Mouse (Mus musculus): Measurements from ENCODE around the gene Fxyd4. TPM values are rescaled to one million over a fixed set of nuclear protein-coding genes. Genes with fewer than 3 reads are reported as not detected.

Fxyd4 gene
- polyA plus RNA-seq, 1 experiment from 2014 or later: 3.5 TPM

DNA sequence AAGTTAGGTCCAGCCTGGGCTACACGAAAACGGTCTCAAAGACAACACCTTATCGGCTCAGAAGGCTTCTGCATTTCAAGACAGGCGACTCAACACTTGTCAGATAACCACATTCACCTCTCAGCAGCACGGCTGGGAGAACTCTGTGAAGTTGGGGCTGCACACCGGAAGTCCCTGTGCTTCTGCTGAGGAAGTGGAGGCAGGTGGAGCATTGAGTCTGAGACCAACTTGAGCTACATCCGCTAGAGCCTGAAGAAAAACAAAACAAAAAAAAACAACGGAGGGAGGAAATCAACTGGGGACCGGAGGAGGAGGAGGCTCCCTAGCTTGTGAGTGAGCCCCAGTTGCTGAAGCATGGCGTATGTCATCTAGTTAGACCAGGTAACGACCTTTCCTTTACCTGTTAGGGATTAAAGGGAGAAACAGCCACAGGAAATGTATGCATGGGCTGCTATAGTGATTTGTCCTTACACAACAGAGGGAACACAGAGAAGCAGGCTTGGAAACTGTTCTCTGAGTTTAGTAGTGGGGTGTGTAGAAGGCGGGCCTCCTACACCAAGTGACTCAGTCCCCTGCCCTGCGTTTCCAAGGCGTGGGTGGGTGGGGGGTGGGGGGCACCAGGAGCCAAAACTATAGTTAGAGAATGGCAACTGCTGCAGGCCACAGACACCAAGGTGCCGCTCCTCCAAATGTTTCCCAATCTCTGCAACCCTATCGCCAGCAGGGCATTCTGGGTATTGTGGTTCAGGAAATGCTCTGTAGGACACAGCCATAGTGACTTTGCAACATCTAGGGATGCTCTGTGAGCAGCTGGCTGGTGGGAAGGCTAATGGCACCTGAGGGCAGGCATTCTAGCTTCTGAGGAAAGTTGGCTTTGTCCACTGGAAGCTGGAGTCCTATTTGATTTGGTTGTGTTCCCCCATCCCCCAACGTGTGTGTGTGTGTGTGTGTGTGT, 37.1 kb downstream of the Fxyd4 start, which contains the start of gene Hnrnpf:
Gene Hnrnpf (plus strand): TSS at position 199 of the 955 bp plus-strand sequence.
- no peaks in the 10 kb centered on the region for H3K9me3 ChIP-seq
- H3K9ac ChIP-seq: no peak within 1 kb of the TSS
- ATAC-seq (ENCODE audit: low FRiP score): no peak
- H3K36me3 ChIP-seq: no peaks in the 10 kb centered on the region
- no peak within 1 kb of the TSS for H3K27ac ChIP-seq
- peaks cover 3% of the 10 kb centered on the region; the same call in 1 of the 2 replicates for H3K4me1 ChIP-seq (replicated peaks)
- H3K4me2 ChIP-seq: no peak within 1 kb of the TSS
- H3K27me3 ChIP-seq: no peaks in the 10 kb centered on the region
- no peak within 1 kb of the TSS for H3K4me3 ChIP-seq
- WGBS: 84% methylated on average over 17 of the region's 17 CpGs

DNA sequence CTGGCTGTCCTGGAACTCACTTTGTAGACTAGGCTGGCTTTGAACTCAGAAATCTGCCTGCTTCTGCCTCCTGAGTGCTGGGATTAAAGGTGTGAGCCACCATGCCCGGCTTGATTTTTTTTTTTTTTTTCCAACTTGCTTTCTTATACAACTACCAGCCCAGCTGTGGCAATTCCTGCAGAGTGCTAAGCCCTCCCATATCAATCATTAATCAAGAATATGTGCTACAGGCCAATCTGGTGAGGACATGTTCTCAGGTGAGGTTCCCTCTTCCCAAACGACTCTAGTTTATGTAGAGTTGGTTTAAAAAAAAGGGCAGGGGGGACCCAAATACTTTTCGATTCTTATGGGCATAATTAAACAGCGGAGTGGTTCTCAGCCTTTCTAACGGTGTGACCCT, 39.7 kb downstream of the Fxyd4 start:
- H3K9ac ChIP-seq: no peak overlapping the region
- 88% methylated on average over 5 of the region's 5 CpGs for WGBS
- no peaks in the 10 kb centered on the region for H3K27me3 ChIP-seq
- H3K4me2 ChIP-seq: no peak overlapping the region
- H3K9me3 ChIP-seq: no peaks in the 10 kb centered on the region
- no peaks in the 10 kb centered on the region for H3K36me3 ChIP-seq
- H3K4me3 ChIP-seq: no peak overlapping the region
- no peak overlapping the region for H3K27ac ChIP-seq
- ATAC-seq (ENCODE audit: low FRiP score): no peak
- no peaks in the 10 kb centered on the region for H3K4me1 ChIP-seq (replicated peaks)

- 97% methylated on average over 2 of the region's 2 CpGs for WGBS
- H3K9ac ChIP-seq: no peak overlapping the region
Observed at GRCm38 (mm10) chr6:117893435-117893834, 44.1 kb downstream of the Fxyd4 start.

GRCm38 (mm10) chr6:117892386-117892785, 45.1 kb downstream of the Fxyd4 start:
- Histone ChIP-seq H3K27ac (no peak overlapping the region), H3K27me3 (no peaks in the 10 kb centered on the region), H3K4me2 (no peak overlapping the region), H3K4me3 (no peak overlapping the region), H3K36me3 (no peaks in the 10 kb centered on the region), H3K4me1 (replicated peaks) (no peaks in the 10 kb centered on the region), H3K9ac (no peak overlapping the region), H3K9me3 (no peaks in the 10 kb centered on the region)
- 61% methylated on average over 3 of the region's 3 CpGs for WGBS
- ATAC-seq (ENCODE audit: low FRiP score): no peak

More at GRCm38 (mm10) chr6:117893435-117893834, 44.1 kb downstream of the Fxyd4 start:
- H3K27ac ChIP-seq: no peak overlapping the region
- H3K4me3 ChIP-seq: no peak overlapping the region
- H3K9me3 ChIP-seq: no peaks in the 10 kb centered on the region
- no peaks in the 10 kb centered on the region for H3K4me1 ChIP-seq (replicated peaks)
- ATAC-seq (ENCODE audit: low FRiP score): no peak
- H3K27me3 ChIP-seq: no peaks in the 10 kb centered on the region
- no peaks in the 10 kb centered on the region for H3K36me3 ChIP-seq
- H3K4me2 ChIP-seq: no peak overlapping the region

DNA sequence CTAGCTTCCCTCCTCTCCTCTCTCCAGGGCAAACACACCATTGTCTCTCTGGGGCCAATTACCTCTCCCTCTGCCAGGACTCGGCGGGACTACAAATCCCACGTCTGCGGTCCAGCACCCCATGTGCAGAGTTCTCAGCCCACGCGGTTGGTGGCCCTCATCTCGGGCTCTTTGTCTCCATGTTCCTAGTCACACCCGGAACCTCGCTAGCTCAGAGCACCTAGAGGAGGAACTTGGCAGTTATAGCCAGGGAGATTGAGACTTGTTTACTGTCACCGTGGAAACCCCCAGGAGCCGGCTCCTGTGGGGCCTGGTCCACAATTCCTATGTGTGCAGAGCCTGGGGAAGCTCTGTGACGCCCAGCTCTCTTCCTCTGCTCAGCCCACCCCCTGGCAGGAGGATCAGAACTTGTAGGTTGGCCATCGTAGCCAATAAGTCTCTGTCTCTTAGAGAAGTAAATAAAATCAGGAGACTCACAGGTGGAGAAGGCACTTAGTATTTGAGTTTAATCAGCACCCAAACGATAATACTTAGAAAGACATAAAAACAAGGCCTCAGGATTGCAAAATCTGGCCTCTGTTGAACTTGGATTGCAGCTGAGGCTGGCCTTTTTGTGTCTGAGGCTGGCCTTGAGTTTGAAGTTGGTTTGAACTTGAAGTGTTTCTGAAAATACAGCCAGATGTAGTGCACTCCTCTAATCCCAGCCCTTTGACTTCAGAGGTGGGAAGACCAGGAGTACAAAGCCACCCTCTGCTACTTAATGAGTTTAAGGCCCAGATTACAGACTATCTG, 45.9 kb downstream of the Fxyd4 start:
- no peaks in the 10 kb centered on the region for H3K9me3 ChIP-seq
- H3K27ac ChIP-seq: no peak overlapping the region
- no peak overlapping the region for H3K4me3 ChIP-seq
- no peaks in the 10 kb centered on the region for H3K4me1 ChIP-seq (replicated peaks)
- no peak overlapping the region for H3K9ac ChIP-seq
- no peaks in the 10 kb centered on the region for H3K36me3 ChIP-seq
- H3K27me3 ChIP-seq: no peaks in the 10 kb centered on the region
- WGBS: 62% methylated on average over 14 of the region's 14 CpGs
- no peak for ATAC-seq (ENCODE audit: low FRiP score)
- no peak overlapping the region for H3K4me2 ChIP-seq

DNA sequence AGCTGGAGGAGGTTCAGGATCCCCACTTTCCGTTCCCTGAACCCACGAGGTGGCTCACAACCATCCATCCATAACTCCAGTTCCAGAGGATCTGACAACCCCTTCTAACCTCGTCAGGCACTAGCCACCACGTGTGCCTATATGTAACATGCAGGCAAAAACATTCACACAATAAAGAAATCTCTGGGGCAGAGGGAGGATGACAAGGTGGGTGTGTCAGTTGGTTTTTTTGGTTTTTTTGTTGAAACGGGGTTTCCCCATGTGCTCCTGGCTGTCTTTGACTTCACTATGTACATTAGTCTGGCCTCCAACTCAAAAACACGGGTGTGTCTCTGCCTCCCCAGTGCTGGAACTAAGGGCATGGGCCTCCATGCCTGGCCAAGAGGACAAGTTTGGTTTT, 47.2 kb downstream of the Fxyd4 start:
- no peaks in the 10 kb centered on the region for H3K9me3 ChIP-seq
- H3K27ac ChIP-seq: no peak overlapping the region
- H3K4me2 ChIP-seq: no peak overlapping the region
- no peak overlapping the region for H3K4me3 ChIP-seq
- H3K9ac ChIP-seq: no peak overlapping the region
- no peaks in the 10 kb centered on the region for H3K27me3 ChIP-seq
- no peaks in the 10 kb centered on the region for H3K36me3 ChIP-seq
- H3K4me1 ChIP-seq (replicated peaks): no peaks in the 10 kb centered on the region
- ATAC-seq (ENCODE audit: low FRiP score): no peak
- 89% methylated on average over 6 of the region's 6 CpGs for WGBS

GRCm38 (mm10) chr6:117888642-117889096, 48.8 kb downstream of the Fxyd4 start:
- Histone ChIP-seq H3K9ac (no peak overlapping the region), H3K36me3 (no peaks in the 10 kb centered on the region), H3K27ac (no peak overlapping the region), H3K4me3 (no peak overlapping the region), H3K4me2 (no peak overlapping the region), H3K27me3 (no peaks in the 10 kb centered on the region), H3K4me1 (replicated peaks) (no peaks in the 10 kb centered on the region), H3K9me3 (no peaks in the 10 kb centered on the region)
- no peak for ATAC-seq (ENCODE audit: low FRiP score)
- WGBS: 71% methylated on average over 2 of the region's 2 CpGs

- no peaks in the 10 kb centered on the region for H3K27me3 ChIP-seq
- H3K9me3 ChIP-seq: no peaks in the 10 kb centered on the region
- WGBS: 42% methylated on average over 1 of the region's 1 CpGs
- H3K4me3 ChIP-seq: no peak overlapping the region
- no peak for ATAC-seq (ENCODE audit: low FRiP score)
- no peak overlapping the region for H3K4me2 ChIP-seq
- no peaks in the 10 kb centered on the region for H3K36me3 ChIP-seq
- H3K9ac ChIP-seq: no peak overlapping the region
- H3K4me1 ChIP-seq (replicated peaks): no peaks in the 10 kb centered on the region
- no peak overlapping the region for H3K27ac ChIP-seq
Observed at GRCm38 (mm10) chr6:117888032-117888431, 49.5 kb downstream of the Fxyd4 start.

GRCm38 (mm10) chr6:117885943-117886342, 51.5 kb downstream of the Fxyd4 start:
- Histone ChIP-seq H3K9ac (no peak overlapping the region), H3K36me3 (no peaks in the 10 kb centered on the region), H3K4me3 (no peak overlapping the region), H3K4me2 (no peak overlapping the region), H3K27me3 (no peaks in the 10 kb centered on the region), H3K4me1 (replicated peaks) (peaks cover 3% of the 10 kb centered on the region; the same call in 1 of the 2 replicates), H3K9me3 (no peaks in the 10 kb centered on the region), H3K27ac (no peak overlapping the region)
- 91% methylated on average over 2 of the region's 2 CpGs for WGBS
- ATAC-seq (ENCODE audit: low FRiP score): no peak

Small RNAs within 50 kb of the gene (microRNA-seq; reads per million reads assigned to microRNA genes)
- gene Gm25535: not detected

Other genes with a start within 250 kb of the Fxyd4 start
- gene Zfp637, start 96.5 kb downstream of the Fxyd4 start, polyA plus RNA-seq (2015; fragmentation: Nextera tagmentation; extraction: Ambion mirVana): 145 TPM in 2 replicates
- gene Zfp239, start 75.6 kb downstream of the Fxyd4 start, polyA plus RNA-seq (2015; fragmentation: Nextera tagmentation; extraction: Ambion mirVana): 11.9 and 14.6 TPM in 2 replicates
- gene Hnrnpf, start 37.4 kb downstream of the Fxyd4 start, polyA plus RNA-seq (2015; fragmentation: Nextera tagmentation; extraction: Ambion mirVana): 307 and 313 TPM in 2 replicates
- 0.90 and 1.1 TPM in 2 replicates for gene Rasgef1a, start 73.7 kb upstream of the Fxyd4 start, polyA plus RNA-seq (2015; fragmentation: Nextera tagmentation; extraction: Ambion mirVana)
- 9.2 and 9.5 TPM in 2 replicates for gene Csgalnact2, start 201.4 kb upstream of the Fxyd4 start, polyA plus RNA-seq (2015; fragmentation: Nextera tagmentation; extraction: Ambion mirVana)

Data from hindbrain, embryonic 13.5 days (tissue).